Mouse (Mus musculus) fibroblast of lung, adult 2 months (primary cell): ENCODE measurements at regions not wholly inside any gene's neighbourhood (a gene's known extent, or its start where the extent isn't known, plus 50 kb on each side); places are given as distances from the start of the nearest gene placed in this dataset.

Source experiments
- DNase-seq: peaks from one replicate; pipeline ENCODE4 v3.0.0-alpha.2; 2011; ENCODE audit warnings: low read depth

DNA sequence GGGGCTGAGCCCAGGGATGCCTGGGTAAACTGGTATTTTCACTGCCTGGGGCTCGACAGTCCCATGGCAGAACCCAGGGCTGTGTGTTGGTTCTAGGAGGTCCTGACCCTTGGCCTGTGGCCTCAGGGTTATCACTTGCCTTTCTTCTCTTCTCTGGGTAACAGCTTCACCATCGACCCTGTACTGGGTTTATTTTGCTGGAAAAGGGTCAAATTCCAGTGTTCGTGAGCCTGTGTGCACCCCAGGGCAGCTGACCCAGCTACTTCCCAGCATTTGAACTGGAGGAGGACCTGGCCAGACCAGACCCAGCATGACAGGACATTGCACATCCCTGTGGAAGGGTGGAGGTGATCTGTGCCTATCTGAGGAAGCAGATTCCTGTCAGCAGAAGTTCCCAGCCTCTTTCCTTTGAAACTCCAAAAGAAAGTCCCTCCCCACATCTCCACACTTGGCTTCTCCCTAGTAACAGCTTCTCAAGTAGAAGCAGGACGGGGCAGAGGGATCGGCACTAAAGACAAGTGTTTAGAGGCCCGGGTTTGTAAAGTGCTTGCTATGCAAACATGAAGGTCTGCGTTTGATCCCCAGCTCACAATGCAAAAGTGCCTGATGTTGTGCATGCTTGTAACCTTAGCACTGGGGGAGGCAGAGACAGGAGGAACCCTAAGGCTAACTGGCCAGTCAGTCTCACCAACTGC, 103.9 kb upstream of the Ccnd1 start:
- DNase-seq = no peak

DNA sequence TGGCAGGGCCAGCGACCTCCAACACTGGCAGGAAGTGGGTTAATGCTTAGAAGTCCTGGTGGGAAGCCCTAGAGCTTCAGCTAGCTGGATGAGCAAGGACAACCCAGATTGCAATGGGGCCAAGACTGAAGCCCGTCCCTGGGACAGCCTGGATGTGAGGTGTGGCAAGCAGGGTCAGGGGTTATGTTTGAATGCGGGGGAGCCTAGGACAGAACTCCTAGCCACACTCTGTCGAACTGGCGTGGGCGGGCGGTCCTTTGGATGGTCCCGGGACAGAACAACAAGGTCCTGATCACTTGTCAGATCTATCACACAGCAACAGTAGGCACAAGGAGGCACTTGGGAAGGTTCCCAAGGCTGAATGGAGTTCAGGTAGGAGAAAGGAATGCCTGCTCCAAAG, 101.1 kb upstream of the Ccnd1 start:
- no peak for DNase-seq

DNA sequence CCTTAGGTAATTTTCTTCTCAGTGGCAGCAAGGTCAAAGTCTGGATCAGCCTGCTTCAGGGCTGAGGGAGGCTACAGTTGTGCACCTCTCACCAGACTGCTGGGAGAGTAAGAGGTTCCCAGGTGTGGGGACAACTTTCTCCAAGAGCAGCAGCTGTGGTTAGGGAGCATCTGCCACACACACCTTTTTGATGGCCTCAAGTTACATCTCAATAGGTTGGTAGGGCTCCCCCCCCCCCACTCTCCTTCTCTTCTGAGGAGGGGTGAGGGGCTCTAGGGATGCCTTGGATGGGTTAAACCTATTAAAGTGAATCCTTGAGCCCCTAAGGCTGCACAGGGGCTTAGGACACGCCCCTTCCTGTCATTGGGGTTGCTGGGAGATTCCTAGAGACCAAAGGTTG, 94.7 kb upstream of the Ccnd1 start:
- DNase-seq = no peak

DNA sequence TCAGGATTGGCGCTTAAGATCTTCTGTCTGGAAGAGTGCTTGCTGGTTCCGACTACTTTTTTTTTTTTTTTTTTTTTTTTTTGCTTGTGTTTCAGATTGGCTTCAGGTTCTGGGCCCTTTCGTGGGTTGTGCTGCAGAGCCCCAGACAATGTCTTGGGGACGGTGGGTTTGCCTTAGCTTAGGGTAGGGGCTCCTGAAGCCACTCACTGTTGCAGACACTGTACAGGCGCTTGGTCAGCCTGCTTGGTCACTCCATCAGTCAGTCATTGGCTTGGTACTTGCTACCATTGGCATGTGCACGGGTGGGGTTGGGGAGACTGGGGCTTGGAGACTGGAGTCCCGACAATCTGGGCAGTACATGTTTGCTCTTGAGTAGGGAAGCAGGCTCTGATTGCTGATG, 91.5 kb upstream of the Ccnd1 start:
- no peak for DNase-seq

DNA sequence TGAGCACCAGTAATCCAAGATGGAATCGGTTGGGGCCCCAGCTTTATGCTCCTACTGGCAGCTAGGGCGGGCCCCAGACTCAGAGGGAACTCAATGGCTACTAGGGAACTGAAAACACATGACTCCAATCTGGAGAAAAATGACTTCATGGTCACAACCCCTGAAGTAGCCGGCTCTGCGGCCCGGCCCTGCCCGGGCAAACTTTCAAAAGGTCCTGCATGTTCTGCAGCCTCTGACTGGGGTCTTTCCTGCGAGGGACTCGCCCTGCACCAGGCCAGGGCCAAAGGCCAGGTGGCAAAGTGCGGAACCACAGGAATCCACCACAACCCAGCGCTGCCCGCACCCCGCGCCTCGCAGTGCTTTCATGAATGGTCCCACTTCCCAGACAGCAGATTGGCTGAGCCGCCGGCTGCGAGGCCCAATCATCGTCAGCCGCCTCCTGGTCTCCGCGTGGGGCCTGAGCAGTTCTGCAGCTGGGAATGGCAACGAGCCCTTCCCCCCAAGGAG, 91.0 kb upstream of the Ccnd1 start:
- DNase-seq = peak; percentile 92

DNA sequence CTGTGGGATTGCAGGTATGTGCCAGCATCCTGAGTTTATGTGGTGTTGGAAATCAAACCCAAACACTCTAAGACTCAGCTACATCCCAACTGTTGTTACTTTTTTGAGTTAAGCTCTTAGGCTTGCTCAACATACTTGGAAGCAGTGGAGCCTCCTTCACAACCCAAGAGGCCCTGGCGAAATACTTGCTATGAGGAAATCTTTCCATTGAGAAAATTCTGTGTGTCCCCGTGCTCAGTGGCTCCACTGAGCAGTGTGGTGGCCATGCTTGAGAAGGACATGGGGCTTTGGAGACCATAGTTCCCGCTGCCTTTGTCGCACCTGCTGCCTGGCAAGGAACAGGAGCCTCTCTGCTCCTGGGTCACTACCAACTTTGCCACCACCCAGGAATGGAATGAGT, 89.9 kb upstream of the Ccnd1 start:
- DNase-seq = peak; percentile 53

DNA sequence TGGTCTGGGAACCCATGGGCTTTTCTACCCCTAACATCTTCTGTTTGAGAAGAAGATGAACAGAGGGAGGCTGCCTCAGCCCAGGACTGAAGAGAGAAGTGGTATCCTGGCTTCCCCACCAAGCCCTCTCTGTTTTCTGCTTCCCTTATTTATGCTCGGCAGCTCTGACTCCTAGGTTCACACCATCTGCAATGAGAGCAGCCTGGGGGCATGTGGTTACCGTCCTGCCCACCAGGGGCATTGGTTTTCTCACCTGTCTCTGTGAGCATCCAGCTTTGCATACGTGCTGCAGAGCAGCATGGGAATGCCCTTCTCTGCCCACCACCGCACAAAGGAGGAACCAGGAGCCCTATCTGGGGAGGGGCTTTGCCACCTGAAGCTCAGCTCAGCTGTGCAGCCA, 89.4 kb upstream of the Ccnd1 start:
- DNase-seq = no peak

DNA sequence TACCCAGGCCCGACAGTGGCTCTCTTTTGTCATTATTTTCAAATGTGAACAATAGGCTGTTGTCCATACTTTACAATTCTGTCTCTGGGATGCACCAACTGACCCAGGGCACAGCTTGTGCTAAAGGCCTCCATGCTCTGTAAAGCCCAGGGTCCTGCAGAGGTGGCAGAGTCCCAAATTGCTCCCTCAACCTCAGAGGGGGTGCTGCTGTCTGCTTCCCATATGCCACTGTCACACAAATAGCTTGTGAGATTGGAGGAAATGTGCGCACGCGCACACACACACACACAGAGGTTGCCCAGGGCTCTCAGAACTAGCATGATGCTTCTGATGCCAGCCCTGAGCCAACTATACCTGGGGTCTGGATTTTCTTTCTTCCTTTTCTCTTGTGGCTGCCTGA, 87.3 kb upstream of the Ccnd1 start:
- DNase-seq = no peak

DNA sequence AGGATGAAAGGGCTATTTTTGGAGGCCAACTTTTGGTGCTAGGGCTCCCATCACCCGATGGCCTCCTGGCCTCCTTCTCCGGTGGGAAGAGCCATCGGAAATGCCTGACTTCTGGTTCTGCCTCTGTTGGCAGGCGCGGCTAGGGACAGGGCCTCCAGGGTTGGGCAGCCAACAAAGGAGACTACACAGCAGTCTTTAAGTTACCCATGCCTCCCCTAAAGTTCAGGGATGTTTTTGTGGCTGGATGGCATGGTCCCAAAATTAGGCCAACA, 86.2 kb upstream of the Ccnd1 start:
- no peak for DNase-seq

DNA sequence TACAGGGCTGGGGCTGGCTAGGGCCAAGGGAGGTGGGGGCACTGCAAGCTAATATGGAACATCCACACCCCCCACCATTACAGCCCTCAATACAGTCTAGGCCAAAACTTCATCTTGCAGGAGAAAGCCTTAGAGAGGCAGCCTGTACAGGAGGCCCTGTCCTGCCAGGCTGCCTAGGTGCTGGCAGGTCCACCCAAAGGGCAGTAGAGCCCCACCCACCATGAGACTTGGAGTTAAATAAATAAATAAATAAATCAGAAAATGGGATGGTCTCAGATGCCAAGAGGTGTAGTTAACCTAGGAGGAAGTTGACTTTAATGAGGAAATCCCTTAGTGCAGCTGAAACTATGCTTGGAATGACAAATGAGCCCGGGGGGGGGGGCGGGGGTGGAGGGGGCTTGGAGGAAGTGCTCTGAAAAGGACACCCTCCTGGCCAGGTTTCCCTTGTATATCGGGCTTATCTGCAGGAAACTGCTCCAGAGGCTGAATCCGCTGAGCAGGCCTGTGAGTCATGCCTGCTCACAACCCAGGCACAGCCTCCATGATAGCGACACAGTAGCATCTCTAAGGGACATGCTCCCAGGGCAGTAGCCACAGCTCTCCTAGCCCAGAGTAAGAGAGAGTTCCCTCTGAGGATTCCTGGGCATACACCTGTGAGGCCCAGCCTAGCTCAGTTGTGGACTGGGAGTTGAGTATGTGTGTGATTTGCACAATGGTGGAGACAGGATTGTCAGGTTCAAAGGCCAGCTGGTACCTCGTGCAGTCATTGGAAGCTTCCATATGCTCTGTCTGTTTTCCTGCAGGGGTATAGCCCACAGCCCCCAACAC, 85.7 kb upstream of the Ccnd1 start:
- DNase-seq = no peak

DNA sequence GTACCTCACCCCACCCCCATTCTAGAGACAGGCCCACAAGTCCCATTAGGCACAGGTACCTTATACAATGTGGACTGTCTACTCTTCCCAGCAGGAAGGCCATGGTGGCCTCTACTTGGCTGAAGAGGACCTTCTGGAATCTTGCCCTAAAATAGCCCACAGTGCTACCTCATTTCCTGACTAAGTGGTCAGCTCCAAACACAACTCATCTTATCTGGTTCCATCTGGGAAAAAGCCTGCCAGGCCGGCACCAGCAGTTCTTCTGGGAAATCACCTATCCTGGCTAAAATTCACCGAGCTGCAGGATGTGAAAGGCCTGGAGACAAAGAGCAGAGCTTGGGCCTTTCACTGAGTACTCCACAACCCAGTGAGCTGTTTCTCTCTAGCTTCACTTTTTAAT, 84.9 kb upstream of the Ccnd1 start:
- no peak for DNase-seq

DNA sequence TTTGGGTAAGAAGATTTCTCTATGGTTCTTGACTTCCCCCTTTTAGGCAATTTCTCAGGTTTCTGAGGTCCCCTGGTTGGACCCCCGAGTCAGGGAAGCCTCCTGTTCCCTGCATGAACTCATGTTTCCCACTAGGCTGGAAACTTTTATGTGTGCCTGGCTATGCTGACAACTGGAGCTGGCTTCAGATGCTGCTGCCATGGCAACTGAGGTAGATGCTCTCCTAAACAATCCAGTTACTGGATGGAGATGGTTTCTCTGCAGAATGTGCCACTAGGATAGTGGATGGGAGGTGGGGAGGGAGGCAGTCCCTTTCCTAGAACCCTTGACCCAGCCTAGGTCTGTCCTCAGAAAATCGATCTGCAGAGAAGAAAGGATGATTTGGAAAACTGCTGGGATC, 79.4 kb upstream of the Ccnd1 start:
- DNase-seq = no peak

DNA sequence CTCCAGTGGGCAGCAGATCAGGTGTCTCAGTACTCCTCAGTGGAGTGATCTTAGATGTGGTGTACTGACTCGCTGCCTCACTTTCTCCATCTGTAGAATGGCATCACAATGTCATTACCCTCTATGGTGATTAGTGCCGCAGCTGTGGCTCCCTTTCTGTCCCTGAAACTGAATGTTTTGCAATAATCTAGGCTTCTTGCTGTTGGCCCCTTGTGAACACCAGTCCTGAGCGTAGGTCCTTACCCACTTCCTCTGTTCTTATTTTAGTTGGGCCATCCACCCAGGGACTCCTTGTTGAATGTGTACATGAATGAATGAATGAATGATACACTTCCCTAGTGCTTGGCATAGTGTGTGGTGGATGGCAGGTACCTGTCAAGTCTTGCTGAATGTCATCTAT, 78.4 kb upstream of the Ccnd1 start:
- DNase-seq = no peak

DNA sequence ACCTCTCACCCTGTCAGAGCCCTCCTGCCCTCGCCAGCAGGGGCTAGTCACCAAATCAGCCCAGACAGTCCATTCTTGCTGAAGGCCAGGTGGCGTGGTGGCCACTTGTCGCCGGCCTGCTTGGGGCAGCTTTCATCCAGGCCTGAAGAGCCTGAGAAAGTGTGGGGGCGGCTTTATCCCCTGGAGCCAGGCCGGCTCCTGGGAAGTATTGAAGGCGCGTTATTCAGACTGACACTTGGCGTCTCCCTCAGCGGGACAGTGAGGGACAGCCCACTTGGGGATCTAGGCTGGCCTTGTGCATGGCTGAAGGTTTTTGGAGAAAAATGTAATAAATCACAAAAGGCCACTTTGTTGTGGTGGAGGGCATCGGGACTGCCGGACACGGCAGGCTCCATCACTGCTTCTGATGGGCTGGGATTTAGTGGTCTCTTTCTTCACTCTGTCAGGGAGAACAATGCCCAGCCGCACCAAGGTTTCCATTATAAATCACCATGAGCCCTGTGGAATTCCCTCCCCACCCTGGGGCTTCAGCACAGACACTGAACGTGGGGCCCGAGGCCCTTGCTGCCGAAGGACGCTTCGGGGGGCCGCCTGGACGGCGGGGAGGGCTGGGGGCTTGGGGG, 75.8 kb upstream of the Ccnd1 start:
- DNase-seq = no peak

DNA sequence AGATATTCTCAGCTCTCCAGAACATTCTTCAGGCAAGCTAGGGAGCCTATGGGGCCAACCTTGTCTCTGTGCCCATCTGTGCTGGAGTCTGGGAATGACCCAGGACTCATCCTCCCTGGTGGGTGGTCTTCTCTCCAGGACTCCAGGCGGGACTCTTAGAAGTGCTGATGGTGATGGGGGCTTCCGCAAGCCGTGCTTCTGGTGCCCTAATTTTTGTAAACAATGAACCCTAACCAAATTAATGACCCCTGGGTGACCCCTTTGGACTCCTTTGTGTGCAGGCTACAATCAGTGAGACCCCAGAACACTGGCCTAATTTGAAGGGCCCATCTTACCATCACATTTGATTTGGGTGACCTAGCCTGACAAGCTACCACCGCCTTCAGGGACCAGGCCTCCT, 71.0 kb upstream of the Ccnd1 start:
- no peak for DNase-seq

DNA sequence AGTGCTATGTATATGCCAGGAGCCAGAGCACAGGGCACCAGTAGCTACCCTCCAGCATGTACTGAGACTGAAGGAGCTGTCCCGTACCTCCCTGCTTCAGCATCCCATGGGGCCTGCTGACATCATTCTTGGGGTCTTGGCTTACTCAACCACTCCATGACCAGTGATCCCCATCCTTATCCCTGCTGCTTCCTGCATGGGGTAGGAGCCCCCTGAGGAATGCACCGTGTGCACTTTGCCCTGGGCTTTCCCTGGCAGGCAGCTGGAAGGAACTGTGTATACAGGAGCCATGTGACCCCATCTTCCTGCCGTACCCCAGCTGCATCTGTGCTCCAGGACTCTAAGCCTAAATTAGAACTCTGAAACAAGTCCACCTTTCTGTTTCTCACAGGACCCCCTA, 70.3 kb upstream of the Ccnd1 start:
- no peak for DNase-seq

DNA sequence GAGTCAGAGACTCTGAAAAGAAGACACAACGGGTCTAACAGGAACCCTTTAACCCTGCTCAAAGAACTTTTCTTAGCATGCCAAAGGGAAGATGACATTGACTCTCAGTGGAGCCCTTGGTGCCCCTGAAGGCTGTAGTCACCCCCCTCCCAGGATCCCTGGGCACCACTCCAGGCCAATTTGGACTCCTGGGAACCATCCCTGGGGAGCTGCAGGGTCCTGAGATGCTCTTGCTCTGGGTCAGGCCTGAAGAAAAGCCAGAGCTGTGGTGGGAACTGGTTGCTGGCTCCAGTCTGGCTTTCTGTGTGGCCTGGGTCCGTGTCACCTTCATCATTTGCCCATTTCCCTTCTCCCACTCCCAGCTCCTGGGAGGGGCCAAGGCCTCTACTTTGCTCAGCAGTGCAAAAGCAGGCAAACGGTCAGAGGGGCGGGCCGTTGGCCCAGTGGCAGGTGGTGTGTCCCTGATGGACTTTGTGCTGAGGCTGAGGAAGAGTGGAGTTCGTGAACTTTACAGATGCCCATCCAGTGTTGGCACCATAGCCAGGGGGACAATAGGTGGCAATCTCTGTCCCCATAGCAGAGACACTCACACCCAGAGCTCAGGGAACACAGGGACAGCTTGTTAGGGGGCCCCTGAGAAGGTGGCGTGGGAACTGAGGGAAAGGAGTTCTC, 69.1 kb upstream of the Ccnd1 start:
- DNase-seq = no peak

DNA sequence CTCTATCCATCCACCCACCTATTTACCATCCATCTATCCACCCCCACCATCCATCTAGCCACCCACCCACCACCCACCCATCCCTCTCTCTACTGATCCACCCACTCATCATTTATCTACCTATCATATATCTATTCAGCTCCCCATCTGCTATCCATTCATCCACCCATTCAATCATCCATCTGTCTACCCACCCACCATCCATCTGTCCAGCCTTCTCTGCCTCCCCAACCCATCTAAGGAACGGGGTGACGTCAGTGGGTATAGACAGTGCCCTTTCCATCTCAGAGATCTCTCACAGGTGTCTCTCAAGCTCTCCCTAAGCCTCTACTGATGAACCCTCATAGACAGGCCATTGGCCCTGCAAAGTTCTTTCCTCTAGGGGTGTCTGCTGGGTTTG, 67.5 kb upstream of the Ccnd1 start:
- no peak for DNase-seq

DNA sequence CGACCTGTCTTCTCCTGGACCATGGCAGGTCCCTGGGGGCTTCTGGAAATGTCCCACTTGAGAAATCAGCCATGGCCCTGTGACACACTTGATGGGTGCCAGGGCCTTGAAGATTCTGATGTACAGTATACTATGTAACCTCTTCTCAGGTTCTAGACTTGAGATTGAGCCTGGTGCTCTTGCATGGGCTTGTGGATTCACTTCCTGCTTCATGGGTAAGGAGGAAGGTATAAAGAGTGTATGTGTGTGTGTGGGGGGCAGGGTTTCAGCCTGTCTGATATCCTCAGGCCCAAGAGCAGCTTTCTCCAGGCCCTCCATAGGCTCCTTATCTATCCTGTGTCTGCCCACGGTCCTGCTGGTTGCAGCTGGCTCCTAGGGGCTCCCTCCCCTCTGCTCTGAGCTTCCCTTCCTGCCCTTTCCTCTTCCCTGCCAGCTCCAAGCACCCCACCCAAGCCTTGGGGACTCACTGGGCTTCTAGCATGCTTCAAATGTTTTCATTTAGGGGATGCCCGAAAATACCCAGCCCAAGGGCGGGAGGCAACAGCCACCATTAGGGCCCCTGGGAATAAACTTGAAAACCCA, 61.9 kb upstream of the Ccnd1 start:
- DNase-seq = no peak

DNA sequence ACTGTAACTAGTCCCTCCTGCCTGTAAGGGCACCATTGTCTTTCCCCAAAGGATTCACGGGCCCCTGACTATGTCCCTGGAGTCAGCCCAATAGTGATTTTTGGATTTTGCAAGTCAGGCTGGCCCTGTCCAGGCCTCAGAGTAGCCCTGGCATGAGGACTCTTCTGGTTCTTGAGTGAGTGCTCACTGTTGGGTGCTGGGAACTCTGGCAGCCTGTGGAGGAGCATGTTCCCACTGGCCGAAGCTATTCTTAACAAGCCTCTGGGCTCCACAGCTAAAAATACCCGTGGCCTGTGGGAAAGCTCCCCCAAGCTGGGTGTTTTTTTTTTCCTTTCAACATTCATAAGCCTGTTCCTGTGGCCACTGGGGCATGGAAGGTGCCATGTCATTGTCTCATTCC, 60.0 kb upstream of the Ccnd1 start:
- DNase-seq = no peak

DNA sequence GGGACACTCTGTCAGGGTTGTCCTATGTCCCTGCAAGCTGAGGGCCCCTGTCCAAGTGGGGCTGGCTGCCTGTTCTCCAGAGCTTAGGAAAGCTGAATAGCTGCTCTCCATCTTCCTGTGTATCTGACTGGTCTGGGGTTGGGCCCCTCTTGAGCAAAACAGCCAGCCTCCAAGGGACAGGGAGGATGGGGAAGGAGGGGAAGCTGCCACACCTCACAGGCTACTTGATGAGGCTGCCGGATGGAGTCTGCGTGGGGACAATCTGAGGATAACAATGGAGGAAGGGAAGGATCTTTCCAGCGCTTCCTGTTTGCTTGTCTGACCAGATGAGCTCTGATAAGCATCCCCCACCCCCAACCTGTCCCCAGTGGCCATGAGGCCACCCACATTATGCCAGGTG, 57.1 kb upstream of the Ccnd1 start:
- no peak for DNase-seq

DNA sequence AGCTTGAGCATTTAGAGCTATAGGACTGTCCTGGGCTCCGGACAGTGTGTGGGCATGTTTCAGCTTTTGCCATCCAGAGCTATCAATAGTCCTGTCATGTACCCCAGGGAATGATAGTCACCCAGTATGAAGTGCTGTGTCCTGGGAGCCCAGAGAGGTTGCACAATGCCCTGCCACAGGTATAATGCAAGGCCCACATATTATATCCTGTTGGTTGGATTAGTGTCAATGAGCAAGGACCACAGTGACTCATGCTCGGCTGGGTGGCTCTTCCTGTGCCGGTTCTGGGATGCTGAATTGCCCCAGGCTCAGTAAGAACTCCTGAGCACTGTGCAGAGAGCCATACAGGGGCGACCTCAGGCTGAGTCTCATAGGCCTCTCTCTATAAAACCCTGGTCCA, 54.5 kb upstream of the Ccnd1 start:
- no peak for DNase-seq

DNA sequence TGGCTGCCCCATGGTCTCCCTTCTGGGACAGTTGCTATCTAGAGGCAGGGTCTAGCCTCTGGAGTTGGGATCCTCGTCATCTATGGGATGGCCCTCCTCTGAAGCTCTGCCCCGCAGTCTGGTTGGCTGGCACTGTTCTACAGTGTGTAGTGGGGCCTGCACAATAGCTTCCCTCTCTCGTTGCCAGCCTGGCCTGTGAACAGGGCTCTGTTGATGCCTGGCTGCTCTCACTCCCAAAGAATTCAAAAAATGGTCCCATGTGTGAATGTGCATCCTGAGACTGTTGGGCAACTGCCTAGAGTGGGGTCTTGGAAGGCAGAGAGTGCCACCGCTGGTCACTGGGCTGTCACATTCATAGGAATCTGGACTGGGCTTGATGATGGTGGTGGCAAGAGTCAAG, 53.8 kb upstream of the Ccnd1 start:
- DNase-seq = no peak
